Mouse (Mus musculus): Measurements from ENCODE around the gene Cracr2a. TPM values are rescaled to one million over a fixed set of nuclear protein-coding genes. Genes with fewer than 3 reads are reported as not detected.

Cracr2a gene
- polyA plus RNA-seq, 1 experiment from 2014 or later, result 4.3 TPM

DNA sequence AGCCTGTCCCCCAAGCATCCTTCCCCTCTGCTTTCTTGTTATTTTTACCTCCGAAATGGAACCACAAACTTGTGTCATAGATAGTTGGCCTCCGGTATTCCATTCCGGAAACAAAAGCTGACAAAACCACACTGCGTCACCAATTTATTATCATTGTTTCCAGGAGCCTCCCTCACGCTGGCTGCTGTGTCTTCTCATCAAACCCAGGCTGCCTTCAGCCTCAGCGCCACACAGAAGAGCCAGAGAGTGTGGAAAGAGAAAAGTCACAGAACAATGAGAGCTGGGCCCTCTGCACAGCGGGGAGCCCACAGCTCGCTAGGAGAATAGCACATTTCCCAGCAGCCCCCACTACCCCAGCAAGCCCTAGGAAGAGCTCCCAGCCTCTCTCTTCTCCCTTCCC lies 162.0 kb downstream of the Cracr2a start:
- Histone ChIP-seq H3K9ac (ENCODE audit: low read length) (no peak overlapping the region), H3K4me3 (ENCODE audit: low read length) (no peak overlapping the region), H3K4me1 (replicated peaks; ENCODE audit: control insufficient read depth, insufficient read depth, low read length) (no peaks in the 10 kb centered on the region), H3K27ac (ENCODE audit: low read length) (no peak overlapping the region), H3K36me3 (ENCODE audit: control insufficient read depth, insufficient read depth, low read length) (no peaks in the 10 kb centered on the region), H3K4me2 (ENCODE audit: low read depth, low read length) (no peak overlapping the region), H3K27me3 (ENCODE audit: control insufficient read depth, insufficient read depth, low read depth, low read length) (no peaks in the 10 kb centered on the region), H3K9me3 (ENCODE audit: control insufficient read depth, low read length) (no peaks in the 10 kb centered on the region)
- no peak for ATAC-seq (ENCODE audit: low read depth)
- WGBS, result 49% methylated on average over 8 of the region's 8 CpGs

Other genes starting within 250 kb of the Cracr2a start
- gene Parp11, start 114.5 kb upstream of the Cracr2a start, polyA plus RNA-seq (2015; fragmentation: Nextera tagmentation; extraction: Ambion mirVana), result 20.8 and 23.7 TPM in 2 replicates
- 0.08 TPM in 1 of 2 replicates, not detected in the other for gene Prmt8, start 208.1 kb downstream of the Cracr2a start, polyA plus RNA-seq (2015; fragmentation: Nextera tagmentation; extraction: Ambion mirVana)

All from lung, embryonic 16.5 days (tissue).